Mouse (Mus musculus): ENCODE measurements around the gene Ercc6. TPM values are rescaled to one million over a fixed set of nuclear protein-coding genes. Genes with fewer than 3 reads are reported as not detected.
A peak's percentile ranks its signal among the peaks of the same experiment; 100 is the strongest.

Gene Ercc6
- total RNA-seq, 1 experiment from 2014 or later: 12.0 TPM

DNA sequence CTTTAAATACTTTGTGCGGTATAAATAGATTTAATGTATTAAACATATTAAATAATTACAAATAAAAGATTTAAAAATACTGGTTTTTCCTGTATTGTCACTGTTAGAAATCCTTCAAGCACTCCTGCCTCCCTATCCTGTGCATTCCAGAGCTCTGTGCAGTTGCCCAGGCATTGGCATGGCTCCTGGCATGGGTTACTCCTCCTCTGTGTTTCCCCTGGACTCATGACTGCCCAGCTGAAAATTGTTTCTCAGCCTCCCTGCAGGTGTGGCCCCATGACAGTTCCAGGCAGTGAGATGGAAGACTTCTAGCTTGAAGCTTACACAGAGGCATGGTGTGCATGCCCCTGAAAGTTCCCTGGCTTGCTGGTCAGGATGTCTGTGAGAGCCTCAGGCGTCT, 65.1 kb downstream of the Ercc6 start:
- no peak for DNase-seq

DNA sequence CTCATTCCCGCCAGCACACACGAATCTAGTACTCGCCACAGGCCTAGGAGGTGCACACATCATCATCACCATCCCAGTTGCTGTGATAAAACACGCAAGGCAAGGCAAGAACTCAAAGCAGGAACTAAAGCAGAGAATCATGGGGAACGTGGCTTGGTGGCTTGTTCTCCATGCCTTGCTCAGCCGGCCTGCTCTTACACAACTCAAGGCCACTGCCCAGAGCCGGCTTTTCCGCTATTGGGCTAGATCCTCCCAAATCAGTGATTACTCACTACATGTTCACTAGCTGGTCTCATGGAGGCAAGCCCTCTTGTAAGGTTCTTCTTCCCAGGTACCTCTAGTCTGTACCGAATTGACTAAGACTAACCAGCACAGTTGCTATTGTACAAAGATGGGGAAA, 70.4 kb downstream of the Ercc6 start:
- peak; percentile 53 for DNase-seq

DNA sequence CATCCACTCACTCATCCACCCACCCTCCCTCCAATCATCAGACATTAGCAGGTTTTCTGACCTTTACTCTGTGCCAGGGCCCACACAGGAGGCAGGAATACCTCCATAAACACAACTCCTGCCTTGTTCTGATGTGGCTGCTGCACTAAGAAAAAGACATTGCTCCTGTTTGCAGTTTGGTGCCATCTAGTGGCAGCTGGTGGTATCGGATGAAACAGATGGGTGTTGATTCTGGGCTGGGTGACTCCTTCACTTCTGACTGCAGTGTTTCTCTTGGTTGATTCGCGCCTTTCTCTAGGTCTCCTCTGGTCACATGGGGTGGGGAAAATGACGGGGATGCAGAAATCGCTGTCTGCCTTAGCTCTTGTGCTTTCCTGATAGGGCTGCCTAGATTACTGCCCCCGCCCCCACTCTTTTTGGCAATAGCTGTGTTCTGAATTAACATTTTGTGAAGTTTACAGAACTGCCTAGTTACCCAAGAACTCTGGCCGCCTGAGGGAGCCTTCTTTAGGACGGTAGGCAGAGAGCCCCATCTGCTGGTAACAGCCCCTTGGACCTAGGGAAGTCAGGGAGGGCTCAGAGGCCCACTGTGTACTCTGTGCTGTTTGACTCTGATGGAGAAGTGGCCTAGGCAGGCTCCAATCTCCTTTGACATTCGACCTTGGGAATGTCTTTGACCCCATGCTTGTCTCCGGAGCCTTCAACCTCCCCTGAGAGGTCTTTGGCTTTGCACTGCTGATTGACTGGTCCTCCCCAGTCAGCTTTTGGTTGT, 73.9 kb downstream of the Ercc6 start:
- peak; percentile 85 for DNase-seq

DNA sequence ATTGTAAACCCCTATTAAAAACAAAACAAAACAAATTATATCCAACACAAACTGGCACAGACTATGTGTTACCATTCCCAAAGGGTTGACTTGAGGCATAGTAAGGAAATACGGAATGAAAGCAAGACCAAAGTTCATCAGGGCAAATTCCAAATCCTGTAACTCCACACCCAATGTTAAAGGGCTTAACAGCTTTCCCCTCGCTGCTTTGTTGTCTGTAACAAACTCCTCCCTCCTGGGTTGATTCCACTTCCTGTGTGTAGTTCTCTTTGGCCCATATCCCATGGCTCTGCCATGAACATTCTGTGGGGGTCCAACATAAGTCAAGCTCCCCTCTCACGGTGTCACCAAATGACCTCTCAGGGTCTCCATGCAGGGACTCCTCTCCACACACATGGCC, 77.1 kb downstream of the Ercc6 start:
- no peak for DNase-seq

GRCm38 (mm10) chr14:32597232-32598231, 84.2 kb downstream of the Ercc6 start:
- peak; percentile 86 for DNase-seq

GRCm38 (mm10) chr14:32598437-32599219, 85.3 kb downstream of the Ercc6 start:
- DNase-seq: no peak

DNA sequence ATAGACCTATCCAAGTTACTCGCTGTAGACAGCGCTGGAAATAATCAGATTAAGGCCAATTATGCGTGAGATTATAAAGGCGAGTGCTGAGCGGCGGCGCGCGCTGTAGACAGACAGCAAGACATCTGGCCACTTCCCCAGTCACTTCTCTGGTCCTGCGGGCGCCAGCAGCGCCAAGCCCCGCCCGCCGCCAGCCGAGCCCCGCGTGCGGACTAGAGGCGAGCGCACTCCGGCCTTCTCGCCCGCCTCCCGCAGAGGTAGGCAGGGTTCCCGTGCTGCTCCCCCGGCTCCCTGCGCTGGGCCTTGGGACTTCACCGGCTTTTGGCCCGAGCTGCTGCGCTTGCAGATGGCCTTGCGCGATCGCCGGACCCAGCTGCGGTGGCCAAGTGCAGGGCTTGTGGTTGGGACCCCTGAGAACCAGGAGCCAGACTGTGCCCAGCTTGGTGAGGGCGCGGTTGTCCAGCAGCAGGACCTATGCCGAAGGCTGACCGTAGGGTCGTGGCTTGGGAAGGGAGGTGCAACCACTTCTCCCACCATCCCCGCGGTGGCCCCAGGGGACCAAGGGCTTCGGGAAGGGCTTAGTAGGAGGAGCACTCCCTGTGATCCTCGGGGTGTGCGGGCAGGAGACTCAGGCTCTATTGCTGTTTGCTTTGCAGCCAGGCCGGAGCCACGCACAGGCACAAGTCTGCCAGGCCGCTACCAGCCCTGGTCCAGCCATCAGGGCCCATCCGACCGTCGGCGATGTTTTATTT, 86.1 kb downstream of the Ercc6 start, which contains the start of gene Prrxl1:
Gene Prrxl1 (plus strand): TSS at position 118 of the 752 bp plus-strand sequence.
- DNase-seq: peak; percentile 39

DNA sequence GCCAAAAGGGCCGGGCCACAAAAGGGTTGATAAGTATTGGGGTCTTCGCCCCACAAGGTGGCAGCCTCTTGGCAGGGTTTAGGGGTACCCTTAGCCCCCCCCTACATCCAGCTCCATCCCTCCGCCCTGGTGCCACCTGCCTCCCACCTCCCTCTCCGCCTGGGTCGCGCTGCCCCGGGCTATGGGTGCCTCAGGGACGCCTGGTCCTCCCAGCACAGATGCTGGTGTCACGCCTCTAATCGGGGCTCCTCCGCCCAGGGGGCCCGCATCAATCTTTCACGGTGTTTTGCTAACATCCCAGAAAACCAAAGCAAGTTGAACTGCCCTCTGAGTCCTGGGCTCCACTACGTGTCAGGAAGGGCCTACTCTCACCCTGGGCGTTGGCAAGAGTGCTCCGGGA, 86.8 kb downstream of the Ercc6 start:
- no peak for DNase-seq

DNA sequence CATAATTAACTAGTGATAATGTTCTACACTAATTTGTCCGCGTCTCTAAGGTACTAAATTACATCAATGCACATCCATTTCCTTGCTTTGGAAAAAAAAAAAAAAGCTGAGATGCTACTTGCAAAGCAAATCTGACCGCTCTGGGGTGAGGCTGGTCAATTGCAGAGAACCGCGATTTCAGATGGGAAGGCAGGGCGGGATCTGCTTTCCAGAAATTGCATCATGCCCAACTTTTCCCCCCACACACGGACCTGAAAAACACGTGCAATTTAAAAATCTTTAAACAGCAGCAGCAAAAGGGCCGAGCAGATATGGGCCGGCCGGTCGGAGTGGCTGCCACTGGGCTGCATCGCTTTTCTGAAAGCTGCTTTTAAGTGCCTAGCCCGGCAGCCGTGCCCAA, 92.2 kb downstream of the Ercc6 start:
- DNase-seq: no peak

DNA sequence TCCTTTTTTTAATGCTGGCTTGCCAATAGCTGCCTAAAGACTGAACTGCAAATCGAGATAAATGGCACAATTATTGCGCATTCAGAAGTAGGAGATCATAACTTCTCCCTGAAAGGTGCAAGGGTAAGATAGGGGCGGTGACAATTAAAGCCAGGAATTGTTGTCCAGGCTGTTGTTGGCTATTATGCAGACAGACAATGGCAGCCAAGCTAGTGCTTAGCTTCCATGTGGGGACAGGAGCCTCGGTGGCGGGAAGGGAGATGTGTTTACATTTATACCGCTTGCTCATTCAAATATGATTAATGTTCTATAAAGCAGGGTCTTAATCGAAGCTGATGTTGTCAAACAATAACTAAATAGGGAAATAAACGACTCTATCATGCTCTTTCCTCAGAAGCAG, 93.0 kb downstream of the Ercc6 start:
- DNase-seq: no peak

- peak; percentile 80 for DNase-seq
Measured at GRCm38 (mm10) chr14:32609392-32609791, 96.1 kb downstream of the Ercc6 start.

- no peak for DNase-seq
Measured at GRCm38 (mm10) chr14:32617253-32617652, 103.9 kb downstream of the Ercc6 start.

- DNase-seq: no peak
Measured at GRCm38 (mm10) chr14:32624245-32624644, 110.9 kb downstream of the Ercc6 start.

DNA sequence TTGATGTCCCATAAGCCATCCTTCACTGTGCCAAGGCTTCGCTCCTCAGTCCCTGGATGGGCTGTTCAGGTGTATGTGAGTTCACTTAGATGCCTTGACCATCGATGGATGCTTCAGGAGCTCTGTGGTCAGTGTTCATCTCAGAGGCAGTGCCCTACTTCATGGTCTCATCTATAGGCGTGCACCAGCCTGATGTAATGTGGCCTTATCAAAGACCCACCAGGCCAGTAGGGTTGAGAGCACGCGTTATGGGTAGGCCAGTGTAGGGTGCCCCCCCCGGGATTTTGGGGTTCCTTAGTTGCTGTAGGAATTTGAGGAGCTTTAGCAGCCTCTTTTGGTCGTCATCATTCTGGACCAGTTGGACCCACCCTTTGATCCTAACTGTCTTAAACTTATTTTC, 111.5 kb downstream of the Ercc6 start:
- no peak for DNase-seq

DNA sequence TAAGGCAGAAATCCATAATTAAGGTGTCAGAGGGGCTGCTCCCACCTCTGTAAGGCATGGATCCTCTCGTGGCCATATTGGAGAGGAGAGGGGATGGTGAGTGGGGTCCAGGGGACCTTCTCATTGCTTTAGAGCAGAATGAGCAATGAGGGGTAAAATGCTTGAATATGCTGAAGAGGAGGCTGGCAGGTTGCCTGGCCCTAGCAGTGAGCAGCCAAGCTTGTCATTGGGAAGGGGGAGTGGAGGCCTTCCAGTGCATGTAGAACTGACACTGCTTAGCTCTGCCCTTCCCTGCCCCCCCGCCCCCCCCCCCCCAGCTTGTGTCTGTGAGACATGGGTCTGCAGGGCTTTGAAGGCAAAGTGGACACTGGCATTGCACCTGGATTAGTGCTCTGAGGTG, 114.0 kb downstream of the Ercc6 start:
- DNase-seq: no peak

DNA sequence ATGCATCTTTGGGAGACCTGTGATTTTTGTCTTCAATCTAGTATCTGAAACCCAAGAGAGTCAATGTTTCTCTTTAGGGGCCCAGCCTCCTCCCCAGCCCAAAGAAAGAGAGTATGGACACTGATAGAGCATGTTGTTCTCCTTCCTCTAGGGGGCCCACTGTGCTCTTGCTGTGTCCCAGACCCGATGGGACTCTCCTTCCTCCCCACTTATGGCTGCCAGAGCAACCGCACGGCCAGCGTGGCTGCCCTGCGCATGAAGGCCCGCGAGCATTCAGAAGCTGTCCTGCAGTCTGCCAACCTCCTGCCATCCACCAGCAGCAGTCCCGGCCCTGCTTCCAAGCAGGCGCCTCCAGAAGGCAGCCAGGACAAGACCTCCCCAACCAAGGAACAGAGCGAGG, 115.3 kb downstream of the Ercc6 start:
- peak; percentile 14 for DNase-seq

Other genes starting within 250 kb of the Ercc6 start
- gene Ogdhl, start 191.5 kb upstream of the Ercc6 start, total RNA-seq (2021): 7.6 and 8.0 TPM in 2 replicates
- gene 1700024G13Rik, start 125.1 kb upstream of the Ercc6 start, total RNA-seq (2021): not detected in 2 replicates
- gene Slc18a3, start 48.7 kb upstream of the Ercc6 start, total RNA-seq (2021): not detected in 2 replicates
- not detected in 2 replicates for gene Chat, start 47.5 kb upstream of the Ercc6 start, total RNA-seq (2021)
- gene Prrxl1, start 85.9 kb downstream of the Ercc6 start, total RNA-seq (2021): 0.67 and 0.75 TPM in 2 replicates
- gene 3425401B19Rik, start 171.8 kb downstream of the Ercc6 start, total RNA-seq (2021): 0.11 and 0.49 TPM in 2 replicates

Data from adrenal gland, postnatal 14 days (tissue).